In genomic region chr3:130430052-130430451, GRCm38 (mm10) we compare ENCODE assay signal across 25 mouse cellular contexts.
DNase-seq lines count a peak whose midpoint lies in the region; ATAC-seq and TF ChIP-seq lines count a peak whose summit lies in the region.
"Had no signal": no experiment of that assay in that cellular context is flagged by ENCODE, and none has a peak within 500 bp of the region (broad histone marks: within the 10 kb centered on the region; RNA-seq: fewer than 3 reads in every experiment).

No protein-coding gene starts in this region.

- H3K4me1 ChIP-seq in embryonic fibroblast, embryonic 13.5 days (ENCODE audit: control insufficient read depth, insufficient read depth, low read length): no peaks in the 10 kb centered on the region
- peaks cover 23% of the 10 kb centered on the region for H3K4me1 ChIP-seq in limb, embryonic 12.5 days (replicated peaks)
- H3K4me1 ChIP-seq: forebrain, embryonic 12.5 days; forebrain, embryonic 15.5 days; heart, embryonic 13.5 days; hindbrain, embryonic 15.5 days had no signal

- no peak overlapping the region for H3K9ac ChIP-seq in limb, embryonic 12.5 days (replicated peaks)
- H3K9ac ChIP-seq: embryonic facial prominence, embryonic 12.5 days; embryonic facial prominence, embryonic 15.5 days; forebrain, embryonic 12.5 days; forebrain, embryonic 15.5 days; heart, embryonic 13.5 days; hindbrain, embryonic 15.5 days had no signal

- peak; percentile 52 for DNase-seq in forelimb bud, embryonic 11.5 days (ENCODE audit: low read depth, low spot score)
- DNase-seq in adrenal gland, adult 8-10 months: no peak
- DNase-seq in left cerebral cortex, adult 8-10 months (ENCODE audit: low spot score in 2 of 2): no peak
- DNase-seq: adrenal gland, adult 2 months; adrenal gland, postnatal 25 days; cerebellum, adult 11-12 months; cerebellum, adult 8-10 months; cerebellum, postnatal 10 days; cerebellum, postnatal 36 days; embryo, embryonic 11 days; gastrocnemius, postnatal 14 days; heart, adult 18-20 months; heart, postnatal 14 days; heart, postnatal 4 days had no signal

- H3K4me3 ChIP-seq in embryonic fibroblast, embryonic 13.5 days (ENCODE audit: insufficient read depth, low read length): no peak overlapping the region
- H3K4me3 ChIP-seq in limb, embryonic 12.5 days (replicated peaks): no peak overlapping the region
- H3K4me3 ChIP-seq: embryonic facial prominence, embryonic 12.5 days; embryonic facial prominence, embryonic 15.5 days; erythroblast, embryonic 14.5 days; forebrain, embryonic 12.5 days; forebrain, embryonic 15.5 days; heart, embryonic 13.5 days; hindbrain, embryonic 15.5 days had no signal

- 14% methylated on average over 5 of the region's 5 CpGs for WGBS in limb, embryonic 12.5 days

- H3K4me2 ChIP-seq in limb, embryonic 12.5 days: no peak overlapping the region
- H3K4me2 ChIP-seq: embryonic facial prominence, embryonic 12.5 days; embryonic facial prominence, embryonic 15.5 days; forebrain, embryonic 12.5 days; forebrain, embryonic 15.5 days; heart, embryonic 13.5 days; hindbrain, embryonic 15.5 days had no signal

- no peak for ATAC-seq in limb, embryonic 12.5 days (ENCODE audit: insufficient number of reproducible peaks, insufficient read depth, low FRiP score, low TSS enrichment, low read depth)
- ATAC-seq in monocyte, adult 5-6 weeks (replicated peaks; ENCODE audit: insufficient number of reproducible peaks, low FRiP score, low TSS enrichment, poor library complexity, severe bottlenecking): no peak
- ATAC-seq: CD4-positive, CD25-positive, alpha-beta regulatory T cell, adult 4 months; forebrain, embryonic 15.5 days had no signal

- H3K9me3 ChIP-seq in limb, embryonic 12.5 days: no peaks in the 10 kb centered on the region
- H3K9me3 ChIP-seq: embryonic facial prominence, embryonic 12.5 days; embryonic facial prominence, embryonic 15.5 days; forebrain, embryonic 12.5 days; forebrain, embryonic 15.5 days; heart, embryonic 13.5 days; hindbrain, embryonic 15.5 days had no signal

- TF ChIP-seq CTCF in embryonic fibroblast, embryonic 13.5 days (IDR thresholded peaks at IDR 0.05; ENCODE audit: borderline replicate concordance, insufficient read depth, low read length): no peak

- no peak for TF ChIP-seq POLR2A in embryonic fibroblast, embryonic 13.5 days (IDR thresholded peaks at IDR 0.05; ENCODE audit: low read depth, low read length)

- H3K36me3 ChIP-seq in limb, embryonic 12.5 days: no peaks in the 10 kb centered on the region
- H3K36me3 ChIP-seq: embryonic facial prominence, embryonic 12.5 days; embryonic facial prominence, embryonic 15.5 days; forebrain, embryonic 12.5 days; forebrain, embryonic 15.5 days; heart, embryonic 13.5 days; hindbrain, embryonic 15.5 days had no signal

- no peaks in the 10 kb centered on the region for H3K27me3 ChIP-seq in limb, embryonic 12.5 days
- H3K27me3 ChIP-seq: embryonic facial prominence, embryonic 12.5 days; forebrain, embryonic 12.5 days; forebrain, embryonic 15.5 days; heart, embryonic 13.5 days; hindbrain, embryonic 15.5 days had no signal

- H3K27ac ChIP-seq in embryonic fibroblast, embryonic 13.5 days (ENCODE audit: insufficient read depth, low read length): 0 out of 2 replicates have a peak overlapping the region, but pooled peaks have one; percentile 25
- H3K27ac ChIP-seq in limb, embryonic 12.5 days: peak overlapping the region; percentile 58; the same call in 1 of the 2 replicates
- H3K27ac ChIP-seq: embryonic facial prominence, embryonic 12.5 days; embryonic facial prominence, embryonic 15.5 days; forebrain, embryonic 12.5 days; forebrain, embryonic 15.5 days; heart, embryonic 13.5 days; hindbrain, embryonic 15.5 days had no signal
